Mouse (Mus musculus): ENCODE results near the gene Synpo2. TPM values are rescaled to one million over a fixed set of nuclear protein-coding genes. Genes with fewer than 3 reads are reported as not detected.

Synpo2 gene
- polyA plus RNA-seq, 1 experiment from 2014 or later: 1.3 TPM

GRCm38 (mm10) chr3:123173553-123174378 is 62.2 kb downstream of the Synpo2 start:
- H3K9me3 ChIP-seq: no peaks in the 10 kb centered on the region
- no peaks in the 10 kb centered on the region for H3K27me3 ChIP-seq (ENCODE audit: poor library complexity, severe bottlenecking)
- peaks cover 9% of the 10 kb centered on the region for H3K4me1 ChIP-seq
- no peak for DNase-seq (ENCODE audit: extremely low spot score, low spot score)
- no peaks in the 10 kb centered on the region for H3K36me3 ChIP-seq (replicated peaks)
- H3K4me3 ChIP-seq: no peak overlapping the region
- WGBS: 88% methylated on average over 21 of the region's 21 CpGs
- H3K27ac ChIP-seq: no peak overlapping the region

- H3K4me1 ChIP-seq: peaks cover 9% of the 10 kb centered on the region
- no peak overlapping the region for H3K27ac ChIP-seq
- no peak overlapping the region for H3K4me3 ChIP-seq
- DNase-seq (ENCODE audit: extremely low spot score, low spot score): no peak
- 86% methylated on average over 5 of the region's 5 CpGs for WGBS
- no peaks in the 10 kb centered on the region for H3K36me3 ChIP-seq (replicated peaks)
- H3K27me3 ChIP-seq (ENCODE audit: poor library complexity, severe bottlenecking): no peaks in the 10 kb centered on the region
- no peaks in the 10 kb centered on the region for H3K9me3 ChIP-seq
Measured at GRCm38 (mm10) chr3:123172151-123172550, 63.8 kb downstream of the Synpo2 start.

- no peak for DNase-seq (ENCODE audit: extremely low spot score, low spot score)
- H3K9me3 ChIP-seq: no peaks in the 10 kb centered on the region
- no peaks in the 10 kb centered on the region for H3K36me3 ChIP-seq (replicated peaks)
- no peaks in the 10 kb centered on the region for H3K27me3 ChIP-seq (ENCODE audit: poor library complexity, severe bottlenecking)
- no peak overlapping the region for H3K4me3 ChIP-seq
- H3K4me1 ChIP-seq: peaks cover 13% of the 10 kb centered on the region
- no peak overlapping the region for H3K27ac ChIP-seq
- 82% methylated on average over 4 of the region's 4 CpGs for WGBS
Measured at GRCm38 (mm10) chr3:123169398-123169797, 66.6 kb downstream of the Synpo2 start.

GRCm38 (mm10) chr3:123168815-123169214 is 67.1 kb downstream of the Synpo2 start:
- Histone ChIP-seq H3K9me3 (no peaks in the 10 kb centered on the region), H3K4me3 (no peak overlapping the region), H3K27ac (no peak overlapping the region), H3K4me1 (peaks cover 12% of the 10 kb centered on the region; the same call in 1 of the 2 replicates), H3K36me3 (replicated peaks) (no peaks in the 10 kb centered on the region), H3K27me3 (ENCODE audit: poor library complexity, severe bottlenecking) (no peaks in the 10 kb centered on the region)
- peak; percentile 54 for DNase-seq (ENCODE audit: extremely low spot score, low spot score)
- 15% methylated on average over 5 of the region's 5 CpGs for WGBS

GRCm38 (mm10) chr3:123166450-123166849 is 69.5 kb downstream of the Synpo2 start:
- Histone ChIP-seq H3K36me3 (replicated peaks) (no peaks in the 10 kb centered on the region), H3K4me1 (peaks cover 30% of the 10 kb centered on the region), H3K4me3 (no peak overlapping the region), H3K9me3 (no peaks in the 10 kb centered on the region), H3K27ac (no peak overlapping the region), H3K27me3 (ENCODE audit: poor library complexity, severe bottlenecking) (no peaks in the 10 kb centered on the region)
- WGBS: 78% methylated on average over 5 of the region's 5 CpGs
- no peak for DNase-seq (ENCODE audit: extremely low spot score, low spot score)

- WGBS: 72% methylated on average over 1 of the region's 1 CpGs
- H3K36me3 ChIP-seq (replicated peaks): no peaks in the 10 kb centered on the region
- DNase-seq (ENCODE audit: extremely low spot score, low spot score): no peak
- no peak overlapping the region for H3K4me3 ChIP-seq
- peaks cover 26% of the 10 kb centered on the region for H3K4me1 ChIP-seq
- no peak overlapping the region for H3K27ac ChIP-seq
- H3K27me3 ChIP-seq (ENCODE audit: poor library complexity, severe bottlenecking): no peaks in the 10 kb centered on the region
- no peaks in the 10 kb centered on the region for H3K9me3 ChIP-seq
Measured at GRCm38 (mm10) chr3:123164183-123164582, 71.8 kb downstream of the Synpo2 start.

- no peak overlapping the region for H3K4me3 ChIP-seq
- H3K9me3 ChIP-seq: no peaks in the 10 kb centered on the region
- no peaks in the 10 kb centered on the region for H3K36me3 ChIP-seq (replicated peaks)
- H3K4me1 ChIP-seq: peaks cover 26% of the 10 kb centered on the region
- peak overlapping the region; percentile 64 for H3K27ac ChIP-seq
- no peaks in the 10 kb centered on the region for H3K27me3 ChIP-seq (ENCODE audit: poor library complexity, severe bottlenecking)
- no peak for DNase-seq (ENCODE audit: extremely low spot score, low spot score)
- WGBS: 50% methylated on average over 4 of the region's 4 CpGs
Measured at GRCm38 (mm10) chr3:123163192-123163523, 72.8 kb downstream of the Synpo2 start.

GRCm38 (mm10) chr3:123162289-123163191 is 73.4 kb downstream of the Synpo2 start:
- no peak for DNase-seq (ENCODE audit: extremely low spot score, low spot score)
- Histone ChIP-seq H3K4me1 (peaks cover 26% of the 10 kb centered on the region), H3K9me3 (no peaks in the 10 kb centered on the region), H3K4me3 (no peak overlapping the region), H3K36me3 (replicated peaks) (no peaks in the 10 kb centered on the region), H3K27me3 (ENCODE audit: poor library complexity, severe bottlenecking) (no peaks in the 10 kb centered on the region), H3K27ac (peak overlapping the region; percentile 64)
- WGBS: 49% methylated on average over 6 of the region's 6 CpGs

GRCm38 (mm10) chr3:123160792-123161191 is 75.2 kb downstream of the Synpo2 start:
- no peaks in the 10 kb centered on the region for H3K27me3 ChIP-seq (ENCODE audit: poor library complexity, severe bottlenecking)
- 23% methylated on average over 4 of the region's 4 CpGs for WGBS
- H3K27ac ChIP-seq: no peak overlapping the region
- DNase-seq (ENCODE audit: extremely low spot score, low spot score): no peak
- H3K4me3 ChIP-seq: no peak overlapping the region
- peaks cover 26% of the 10 kb centered on the region for H3K4me1 ChIP-seq
- H3K36me3 ChIP-seq (replicated peaks): no peaks in the 10 kb centered on the region
- no peaks in the 10 kb centered on the region for H3K9me3 ChIP-seq

- WGBS: 39% methylated on average over 9 of the region's 9 CpGs
- no peaks in the 10 kb centered on the region for H3K36me3 ChIP-seq (replicated peaks)
- H3K27me3 ChIP-seq (ENCODE audit: poor library complexity, severe bottlenecking): no peaks in the 10 kb centered on the region
- no peaks in the 10 kb centered on the region for H3K9me3 ChIP-seq
- no peak overlapping the region for H3K27ac ChIP-seq
- peaks cover 20% of the 10 kb centered on the region for H3K4me1 ChIP-seq
- no peak for DNase-seq (ENCODE audit: extremely low spot score, low spot score)
- H3K4me3 ChIP-seq: no peak overlapping the region
Measured at GRCm38 (mm10) chr3:123159139-123159824, 76.7 kb downstream of the Synpo2 start.

- no peaks in the 10 kb centered on the region for H3K36me3 ChIP-seq (replicated peaks)
- no peak for DNase-seq (ENCODE audit: extremely low spot score, low spot score)
- H3K9me3 ChIP-seq: no peaks in the 10 kb centered on the region
- 40% methylated on average over 6 of the region's 6 CpGs for WGBS
- no peak overlapping the region for H3K4me3 ChIP-seq
- H3K4me1 ChIP-seq: peaks cover 18% of the 10 kb centered on the region
- no peaks in the 10 kb centered on the region for H3K27me3 ChIP-seq (ENCODE audit: poor library complexity, severe bottlenecking)
- no peak overlapping the region for H3K27ac ChIP-seq
Measured at GRCm38 (mm10) chr3:123158579-123158978, 77.4 kb downstream of the Synpo2 start.

GRCm38 (mm10) chr3:123153337-123153736 is 82.6 kb downstream of the Synpo2 start:
- Histone ChIP-seq H3K27me3 (ENCODE audit: poor library complexity, severe bottlenecking) (no peaks in the 10 kb centered on the region), H3K4me3 (no peak overlapping the region), H3K4me1 (no peaks in the 10 kb centered on the region), H3K9me3 (no peaks in the 10 kb centered on the region), H3K27ac (no peak overlapping the region), H3K36me3 (replicated peaks) (no peaks in the 10 kb centered on the region)
- DNase-seq (ENCODE audit: extremely low spot score, low spot score): no peak
- WGBS: 91% methylated on average over 8 of the region's 8 CpGs

Data from forebrain, embryonic 10.5 days (tissue).